ENCODE assay signal across 2 mouse cellular contexts in the genomic region with DNA sequence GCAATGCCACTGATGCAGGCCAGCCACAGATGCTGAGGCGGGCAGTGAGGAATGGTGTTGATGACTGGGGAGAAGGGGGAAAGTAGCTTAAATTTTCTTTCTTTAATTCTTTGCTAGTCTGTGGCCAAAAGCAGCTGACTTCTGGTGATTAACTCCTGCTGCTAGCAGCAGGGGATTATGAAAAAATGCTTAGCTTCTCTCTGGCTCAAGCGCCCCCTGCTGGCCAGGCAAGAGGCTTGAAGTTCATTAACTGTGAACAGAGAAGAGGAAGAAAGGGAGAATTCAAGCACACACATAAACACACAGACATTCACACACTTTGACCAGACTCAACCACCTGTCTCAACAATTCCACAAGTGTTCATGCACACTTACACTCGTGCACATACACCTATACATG.
A peak's percentile ranks its signal among the peaks of the same experiment; 100 is the strongest.
TF ChIP-seq lines count a peak whose summit lies in the region.

No protein-coding gene starts in this region.

TF ChIP-seq in CH12.LX, 34 proteins besides CTCF, POLR2A, EP300 and RAD21 (continued from another document):
- TF ChIP-seq UBTF (IDR thresholded peaks at IDR 0.05; ENCODE audit: low read depth, low read length) = no peak

TF ChIP-seq in MEL, 35 proteins besides CTCF, POLR2A, EP300 and RAD21 (continued from another document):
- TF ChIP-seq ZNF384 (IDR thresholded peaks at IDR 0.05; ENCODE audit: low read depth, low read length) = peak; percentile 66
- TF ChIP-seq ETS1 (IDR thresholded peaks at IDR 0.05; ENCODE audit: low read depth, low read length) = no peak
